Mouse (Mus musculus): ENCODE data around the gene Fbh1. TPM values are rescaled to one million over a fixed set of nuclear protein-coding genes. Genes with fewer than 3 reads are reported as not detected.

The Fbh1 gene
- polyA plus RNA-seq (2012; fragmentation: generic; extraction: Trizol), result 34.0 TPM

- TF ChIP-seq USF1 (IDR thresholded peaks at IDR 0.05; ENCODE audit: low read depth) (no peak), TCF3 (IDR thresholded peaks at IDR 0.05; ENCODE audit: insufficient read length, low read depth) (peak; percentile 43), TCF12 (IDR thresholded peaks at IDR 0.05; ENCODE audit: insufficient read depth, poor library complexity, severe bottlenecking) (no peak), MYOD1 (IDR thresholded peaks at IDR 0.05; ENCODE audit: control insufficient read depth in 1 of 3, insufficient read length in 2 of 3, low read depth in 2 of 3) (peak in 1 of 3 experiments; percentile 16), SRF (IDR thresholded peaks at IDR 0.05; ENCODE audit: control insufficient read depth, insufficient read length, low read depth) (peak; percentile 18), POLR2AphosphoS2 (IDR thresholded peaks at IDR 0.05; ENCODE audit: insufficient read length, low read depth) (peak; percentile 85), MAX (IDR thresholded peaks at IDR 0.05; ENCODE audit: low read depth) (no peak), POLR2A (IDR thresholded peaks at IDR 0.05; ENCODE audit: insufficient read length, low read depth) (peak; percentile 88), MYOG (IDR thresholded peaks at IDR 0.05; ENCODE audit: control insufficient read depth in 1 of 3, insufficient read depth in 1 of 3, insufficient read length in 2 of 3, low read depth in 2 of 3) (peak in 1 of 3 experiments; percentile 24)
- Histone ChIP-seq H3K4me3 (peak within 1 kb of the TSS; percentile 82), H3ac (ENCODE audit: control insufficient read depth, insufficient read length) (peak within 1 kb of the TSS; percentile 50), H3K36me3 (ENCODE audit: control insufficient read depth, insufficient read depth) (peaks cover 9% of the 10 kb centered on the region), H3K79me2 (ENCODE audit: control insufficient read depth, insufficient read depth) (peaks cover 45% of the 10 kb centered on the region), H3K4me2 (ENCODE audit: low read depth) (peak within 1 kb of the TSS; percentile 95), H3K27me3 (ENCODE audit: control insufficient read depth, insufficient read depth, insufficient read length) (no peaks in the 10 kb centered on the region)
Measured at GRCm38 (mm10) chr2:11777091-11778068, at the start of gene Fbh1, which contains the start of gene Ankrd16. Gene Fbh1 (minus strand): TSS chr2:11777582. Gene Ankrd16 (plus strand): TSS chr2:11777876.

GRCm38 (mm10) chr2:11801299-11801930 lies 24.0 kb upstream of the Fbh1 start:
- no peak overlapping the region for H3ac ChIP-seq (ENCODE audit: control insufficient read depth, insufficient read length)
- H3K4me3 ChIP-seq, result no peak overlapping the region
- no peak overlapping the region for H3K4me2 ChIP-seq (ENCODE audit: low read depth)
- H3K27me3 ChIP-seq (ENCODE audit: control insufficient read depth, insufficient read depth, insufficient read length), result no peaks in the 10 kb centered on the region
- TF ChIP-seq MAX (IDR thresholded peaks at IDR 0.05; ENCODE audit: low read depth), result no peak
- no peak for TF ChIP-seq REST (IDR thresholded peaks at IDR 0.05; ENCODE audit: insufficient read depth, insufficient read length)
- no peak for TF ChIP-seq MYOD1 (IDR thresholded peaks at IDR 0.05; ENCODE audit: control insufficient read depth in 1 of 3, insufficient read length in 2 of 3, low read depth in 2 of 3)
- TF ChIP-seq POLR2A (IDR thresholded peaks at IDR 0.05; ENCODE audit: insufficient read length, low read depth), result no peak
- TF ChIP-seq TCF3 (IDR thresholded peaks at IDR 0.05; ENCODE audit: insufficient read length, low read depth), result no peak
- no peak for TF ChIP-seq USF1 (IDR thresholded peaks at IDR 0.05; ENCODE audit: low read depth)
- no peak for TF ChIP-seq MYOG (IDR thresholded peaks at IDR 0.05; ENCODE audit: control insufficient read depth in 1 of 3, insufficient read depth in 1 of 3, insufficient read length in 2 of 3, low read depth in 2 of 3)
- no peak for TF ChIP-seq E2F4 (IDR thresholded peaks at IDR 0.05; ENCODE audit: insufficient read depth)
- TF ChIP-seq TCF12 (IDR thresholded peaks at IDR 0.05; ENCODE audit: insufficient read depth, poor library complexity, severe bottlenecking), result no peak
- no peak for TF ChIP-seq POLR2AphosphoS2 (IDR thresholded peaks at IDR 0.05; ENCODE audit: insufficient read length, low read depth)
- TF ChIP-seq SRF (IDR thresholded peaks at IDR 0.05; ENCODE audit: control insufficient read depth, insufficient read length, low read depth), result no peak
- no peak for TF ChIP-seq CEBPB (IDR thresholded peaks at IDR 0.05; ENCODE audit: insufficient read depth, poor library complexity, severe bottlenecking)
- no peaks in the 10 kb centered on the region for H3K36me3 ChIP-seq (ENCODE audit: control insufficient read depth, insufficient read depth)
- no peaks in the 10 kb centered on the region for H3K79me2 ChIP-seq (ENCODE audit: control insufficient read depth, insufficient read depth)

GRCm38 (mm10) chr2:11797930-11798364 lies 20.6 kb upstream of the Fbh1 start:
- no peaks in the 10 kb centered on the region for H3K27me3 ChIP-seq (ENCODE audit: control insufficient read depth, insufficient read depth, insufficient read length)
- H3K4me2 ChIP-seq (ENCODE audit: low read depth), result no peak overlapping the region
- TF ChIP-seq CEBPB (IDR thresholded peaks at IDR 0.05; ENCODE audit: insufficient read depth, poor library complexity, severe bottlenecking), result no peak
- TF ChIP-seq MYOG (IDR thresholded peaks at IDR 0.05; ENCODE audit: control insufficient read depth in 1 of 3, insufficient read depth in 1 of 3, insufficient read length in 2 of 3, low read depth in 2 of 3), result no peak
- H3ac ChIP-seq (ENCODE audit: control insufficient read depth, insufficient read length), result no peak overlapping the region
- no peaks in the 10 kb centered on the region for H3K79me2 ChIP-seq (ENCODE audit: control insufficient read depth, insufficient read depth)
- no peak overlapping the region for H3K4me3 ChIP-seq
- no peaks in the 10 kb centered on the region for H3K36me3 ChIP-seq (ENCODE audit: control insufficient read depth, insufficient read depth)

- H3ac ChIP-seq (ENCODE audit: control insufficient read depth, insufficient read length), result no peak overlapping the region
- peaks cover 8% of the 10 kb centered on the region for H3K36me3 ChIP-seq (ENCODE audit: control insufficient read depth, insufficient read depth)
- no peak overlapping the region for H3K4me3 ChIP-seq
- no peak overlapping the region for H3K4me2 ChIP-seq (ENCODE audit: low read depth)
- no peaks in the 10 kb centered on the region for H3K27me3 ChIP-seq (ENCODE audit: control insufficient read depth, insufficient read depth, insufficient read length)
- no peak for TF ChIP-seq REST (IDR thresholded peaks at IDR 0.05; ENCODE audit: insufficient read depth, insufficient read length)
- TF ChIP-seq E2F4 (IDR thresholded peaks at IDR 0.05; ENCODE audit: insufficient read depth), result no peak
- TF ChIP-seq MYOG (IDR thresholded peaks at IDR 0.05; ENCODE audit: control insufficient read depth in 1 of 3, insufficient read depth in 1 of 3, insufficient read length in 2 of 3, low read depth in 2 of 3), result no peak
- TF ChIP-seq MAX (IDR thresholded peaks at IDR 0.05; ENCODE audit: low read depth), result no peak
- TF ChIP-seq POLR2A (IDR thresholded peaks at IDR 0.05; ENCODE audit: insufficient read length, low read depth), result no peak
- TF ChIP-seq POLR2AphosphoS2 (IDR thresholded peaks at IDR 0.05; ENCODE audit: insufficient read length, low read depth), result no peak
- no peak for TF ChIP-seq USF1 (IDR thresholded peaks at IDR 0.05; ENCODE audit: low read depth)
- no peak for TF ChIP-seq MYOD1 (IDR thresholded peaks at IDR 0.05; ENCODE audit: control insufficient read depth in 1 of 3, insufficient read length in 2 of 3, low read depth in 2 of 3)
- TF ChIP-seq SRF (IDR thresholded peaks at IDR 0.05; ENCODE audit: control insufficient read depth, insufficient read length, low read depth), result no peak
- TF ChIP-seq TCF3 (IDR thresholded peaks at IDR 0.05; ENCODE audit: insufficient read length, low read depth), result no peak
- TF ChIP-seq TCF12 (IDR thresholded peaks at IDR 0.05; ENCODE audit: insufficient read depth, poor library complexity, severe bottlenecking), result no peak
- no peak for TF ChIP-seq CEBPB (IDR thresholded peaks at IDR 0.05; ENCODE audit: insufficient read depth, poor library complexity, severe bottlenecking)
- no peaks in the 10 kb centered on the region for H3K79me2 ChIP-seq (ENCODE audit: control insufficient read depth, insufficient read depth)
Measured at GRCm38 (mm10) chr2:11794668-11795067, 17.3 kb upstream of the Fbh1 start.
